Mouse (Mus musculus) B cell, adult (primary cell): ENCODE measurements around the gene Slc39a8. TPM values are rescaled to one million over a fixed set of nuclear protein-coding genes. Genes with fewer than 3 reads are reported as not detected.

Experiments used
- total RNA-seq: library from RNA; stranded (reverse); gene quantifications from 4 replicates; pipeline ENCODE4 v1.2.4, GENCODE M21; 2023; ENCODE audit not compliant: inconsistent age

Slc39a8 gene
- 0.94 to 1.6 TPM (median 1.1 TPM) in 4 replicates for total RNA-seq

GRCm38 (mm10) chr3:135825016-135825753 lies at the start of gene Slc39a8:
TSS of gene Slc39a8 (plus strand) at chr3:135825279.

Other genes starting within 250 kb of the Slc39a8 start
- gene Nfkb1, start 133.7 kb upstream of the Slc39a8 start, total RNA-seq, result 286 to 321 TPM (median 308 TPM) in 4 replicates